Mouse (Mus musculus): ENCODE measurements around the gene Slc26a9. TPM values are rescaled to one million over a fixed set of nuclear protein-coding genes. Genes with fewer than 3 reads are reported as not detected.

Gene Slc26a9
- total RNA-seq (2021) = 0.18 TPM in 1 of 2 replicates, not detected in the other
- long read RNA-seq = 0 reads

GRCm38 (mm10) chr1:131743868-131744464 is at the start of gene Slc26a9:
Slc26a9 (plus strand) TSS chr1:131744022.
- DNase-seq = no peak

- DNase-seq = no peak
Observed at GRCm38 (mm10) chr1:131695308-131695707, 48.5 kb upstream of the Slc26a9 start.

- DNase-seq = no peak
Observed at GRCm38 (mm10) chr1:131696325-131696724, 47.5 kb upstream of the Slc26a9 start.

GRCm38 (mm10) chr1:131698770-131699169 is 45.1 kb upstream of the Slc26a9 start:
- no peak for DNase-seq

GRCm38 (mm10) chr1:131699642-131700041 is 44.2 kb upstream of the Slc26a9 start:
- DNase-seq = no peak

- DNase-seq = no peak
Observed at GRCm38 (mm10) chr1:131700447-131700846, 43.4 kb upstream of the Slc26a9 start.

- no peak for DNase-seq
Observed at GRCm38 (mm10) chr1:131701391-131701790, 42.4 kb upstream of the Slc26a9 start.

GRCm38 (mm10) chr1:131702094-131702766 is 41.6 kb upstream of the Slc26a9 start:
- no peak for DNase-seq

GRCm38 (mm10) chr1:131703482-131703881 is 40.3 kb upstream of the Slc26a9 start:
- DNase-seq = no peak

GRCm38 (mm10) chr1:131708338-131708737 is 35.5 kb upstream of the Slc26a9 start:
- peak; percentile 79 for DNase-seq

GRCm38 (mm10) chr1:131711518-131711917 is 32.3 kb upstream of the Slc26a9 start:
- DNase-seq = no peak

- peak; percentile 82 for DNase-seq
Observed at GRCm38 (mm10) chr1:131712386-131712785, 31.4 kb upstream of the Slc26a9 start.

GRCm38 (mm10) chr1:131714388-131715337 is 29.2 kb upstream of the Slc26a9 start:
- DNase-seq = peak; percentile 35

GRCm38 (mm10) chr1:131718952-131719694 is 24.7 kb upstream of the Slc26a9 start:
- DNase-seq = no peak

GRCm38 (mm10) chr1:131721989-131722388 is 21.8 kb upstream of the Slc26a9 start:
- no peak for DNase-seq

GRCm38 (mm10) chr1:131723549-131723948 is 20.3 kb upstream of the Slc26a9 start:
- DNase-seq = no peak

GRCm38 (mm10) chr1:131726586-131726985 is 17.2 kb upstream of the Slc26a9 start:
- DNase-seq = no peak

- DNase-seq = no peak
Observed at GRCm38 (mm10) chr1:131730639-131731437, 13.0 kb upstream of the Slc26a9 start.

GRCm38 (mm10) chr1:131733474-131734180 is 10.2 kb upstream of the Slc26a9 start:
- DNase-seq = no peak

GRCm38 (mm10) chr1:131734657-131735273 is 9.1 kb upstream of the Slc26a9 start:
- DNase-seq = no peak
